Mouse (Mus musculus): ENCODE data around the gene Gtf2f2. TPM values are rescaled to one million over a fixed set of nuclear protein-coding genes. Genes with fewer than 3 reads are reported as not detected.
A peak's percentile ranks its signal among the peaks of the same experiment; 100 is the strongest.
"Not testable (repeated sequence)": the region's sequence is repeated elsewhere in the genome, so short reads cannot be mapped to it uniquely, and the experiment has no call there.

Gtf2f2 gene
- polyA plus RNA-seq, 1 experiment from 2014 or later, result 36.7 TPM

DNA sequence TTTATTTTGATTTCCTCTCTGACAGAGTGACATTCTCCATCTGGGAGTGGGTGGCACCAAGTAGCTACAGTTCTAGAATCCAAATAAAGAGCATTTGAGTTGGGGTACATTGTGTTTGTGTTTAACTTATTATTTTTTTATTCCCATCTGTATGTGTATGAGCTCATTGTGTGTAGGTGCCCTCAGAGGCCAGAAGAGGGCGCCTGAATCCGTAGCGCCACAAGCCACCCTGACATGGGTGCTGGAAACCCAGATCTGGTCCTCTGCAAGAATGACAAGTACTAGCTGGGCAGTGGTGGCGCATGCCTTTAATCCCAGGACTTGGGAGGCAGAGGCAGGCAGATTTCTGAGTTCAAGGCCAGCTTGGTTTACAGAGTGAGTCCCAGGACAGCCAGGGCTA is 138.9 kb downstream of the Gtf2f2 start:
- Histone ChIP-seq H3K27me3 (ENCODE audit: control insufficient read depth, insufficient read depth, low read length) (no peaks in the 10 kb centered on the region), H3K4me1 (ENCODE audit: control insufficient read depth, insufficient read depth, low read length) (0 out of 2 replicates have a peak, but pooled peaks cover 2% of the 10 kb centered on the region), H3K9me3 (replicated peaks; ENCODE audit: control insufficient read depth, low read length) (no peaks in the 10 kb centered on the region), H3K36me3 (ENCODE audit: control insufficient read depth, insufficient read depth, low read length) (no peaks in the 10 kb centered on the region), H3K27ac (ENCODE audit: low read depth, low read length) (no peak overlapping the region), H3K4me3 (ENCODE audit: low read depth, low read length) (no peak overlapping the region), H3K9ac (ENCODE audit: low read depth, low read length) (no peak overlapping the region), H3K4me2 (no peak overlapping the region)
- WGBS (ENCODE audit: insufficient replicate concordance), result 87% methylated on average over 4 of the region's 4 CpGs
- ATAC-seq (replicated peaks; ENCODE audit: insufficient number of reproducible peaks, low FRiP score, low TSS enrichment), result no peak

DNA sequence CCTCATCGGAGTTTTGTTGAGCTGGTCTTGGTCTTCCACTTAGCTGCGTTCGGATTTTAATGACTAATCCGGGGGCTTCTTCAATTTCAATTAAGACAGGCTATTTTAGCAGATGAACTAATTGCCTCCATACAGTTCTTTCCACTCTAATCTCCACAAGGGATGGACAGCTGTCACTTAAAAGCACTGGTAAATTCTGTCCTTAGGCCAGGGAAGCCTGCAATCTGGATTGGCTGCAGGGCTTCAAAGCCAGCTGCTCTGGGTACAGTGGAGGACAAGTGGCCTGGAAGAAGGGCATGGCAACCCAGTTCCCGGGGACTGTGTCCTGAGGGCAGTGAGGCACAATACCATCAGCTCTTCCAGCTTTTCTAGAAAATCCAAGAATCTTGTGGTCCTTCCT is 139.6 kb downstream of the Gtf2f2 start:
- H3K27ac ChIP-seq (ENCODE audit: low read depth, low read length), result no peak overlapping the region
- no peak overlapping the region for H3K9ac ChIP-seq (ENCODE audit: low read depth, low read length)
- H3K27me3 ChIP-seq (ENCODE audit: control insufficient read depth, insufficient read depth, low read length), result no peaks in the 10 kb centered on the region
- H3K9me3 ChIP-seq (replicated peaks; ENCODE audit: control insufficient read depth, low read length), result no peaks in the 10 kb centered on the region
- no peak overlapping the region for H3K4me3 ChIP-seq (ENCODE audit: low read depth, low read length)
- H3K4me1 ChIP-seq (ENCODE audit: control insufficient read depth, insufficient read depth, low read length), result 0 out of 2 replicates have a peak, but pooled peaks cover 2% of the 10 kb centered on the region
- peak overlapping the region; percentile 9 for H3K4me2 ChIP-seq
- ATAC-seq (replicated peaks; ENCODE audit: insufficient number of reproducible peaks, low FRiP score, low TSS enrichment), result no peak
- WGBS (ENCODE audit: insufficient replicate concordance), result 27% methylated on average over 2 of the region's 5 CpGs
- no peaks in the 10 kb centered on the region for H3K36me3 ChIP-seq (ENCODE audit: control insufficient read depth, insufficient read depth, low read length)

DNA sequence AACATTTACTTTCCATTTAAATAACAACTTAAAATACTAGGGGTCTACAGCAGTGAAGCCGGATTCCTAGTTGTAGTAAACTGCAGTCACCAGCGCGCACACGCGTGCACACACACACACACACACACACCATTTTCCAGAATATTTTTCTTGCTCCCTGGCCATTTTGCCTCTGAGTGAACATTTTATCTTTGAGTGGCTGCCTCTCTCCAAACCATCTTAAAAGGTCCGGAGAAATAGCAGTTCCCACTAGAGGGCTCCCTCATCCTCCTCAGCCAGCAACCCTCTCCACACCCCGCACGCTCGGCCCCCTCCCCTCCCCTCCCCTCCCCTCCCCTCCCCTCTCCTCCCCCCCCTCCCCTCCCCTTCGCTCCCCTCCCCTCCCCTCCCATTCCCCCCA is 140.0 kb downstream of the Gtf2f2 start:
- H3K4me2 ChIP-seq, result peak overlapping the region; percentile 34; the same call in 1 of the 2 replicates
- H3K27me3 ChIP-seq (ENCODE audit: control insufficient read depth, insufficient read depth, low read length), result no peaks in the 10 kb centered on the region
- H3K9me3 ChIP-seq (replicated peaks; ENCODE audit: control insufficient read depth, low read length), result no peaks in the 10 kb centered on the region
- H3K4me1 ChIP-seq (ENCODE audit: control insufficient read depth, insufficient read depth, low read length), result 0 out of 2 replicates have a peak, but pooled peaks cover 2% of the 10 kb centered on the region
- H3K9ac ChIP-seq (ENCODE audit: low read depth, low read length), result no peak overlapping the region
- ATAC-seq (replicated peaks; ENCODE audit: insufficient number of reproducible peaks, low FRiP score, low TSS enrichment), result no peak
- H3K4me3 ChIP-seq (ENCODE audit: low read depth, low read length), result 0 out of 2 replicates have a peak overlapping the region, but pooled peaks have one; percentile 4
- H3K36me3 ChIP-seq (ENCODE audit: control insufficient read depth, insufficient read depth, low read length), result no peaks in the 10 kb centered on the region
- WGBS (ENCODE audit: insufficient replicate concordance), result 16% methylated on average over 9 of the region's 10 CpGs
- no peak overlapping the region for H3K27ac ChIP-seq (ENCODE audit: low read depth, low read length)

- Histone ChIP-seq H3K9ac (ENCODE audit: low read depth, low read length) (no peak overlapping the region), H3K27me3 (ENCODE audit: control insufficient read depth, insufficient read depth, low read length) (no peaks in the 10 kb centered on the region), H3K4me3 (ENCODE audit: low read depth, low read length) (no peak overlapping the region), H3K4me1 (ENCODE audit: control insufficient read depth, insufficient read depth, low read length) (0 out of 2 replicates have a peak, but pooled peaks cover 2% of the 10 kb centered on the region), H3K9me3 (replicated peaks; ENCODE audit: control insufficient read depth, low read length) (no peaks in the 10 kb centered on the region), H3K36me3 (ENCODE audit: control insufficient read depth, insufficient read depth, low read length) (no peaks in the 10 kb centered on the region), H3K27ac (ENCODE audit: low read depth, low read length) (no peak overlapping the region), H3K4me2 (no peak overlapping the region)
- WGBS (ENCODE audit: insufficient replicate concordance), result 69% methylated on average over 14 of the region's 14 CpGs
- ATAC-seq (replicated peaks; ENCODE audit: insufficient number of reproducible peaks, low FRiP score, low TSS enrichment), result no peak
Observed at GRCm38 (mm10) chr14:75869769-75870363, 140.8 kb downstream of the Gtf2f2 start.

GRCm38 (mm10) chr14:75868028-75868427 is 142.6 kb downstream of the Gtf2f2 start:
- not testable (repeated sequence) for H3K36me3 ChIP-seq (ENCODE audit: control insufficient read depth, insufficient read depth, low read length); H3K4me1 ChIP-seq (ENCODE audit: control insufficient read depth, insufficient read depth, low read length); H3K27me3 ChIP-seq (ENCODE audit: control insufficient read depth, insufficient read depth, low read length); H3K9me3 ChIP-seq (replicated peaks; ENCODE audit: control insufficient read depth, low read length); H3K27ac ChIP-seq (ENCODE audit: low read depth, low read length); H3K4me2 ChIP-seq; H3K9ac ChIP-seq (ENCODE audit: low read depth, low read length); H3K4me3 ChIP-seq (ENCODE audit: low read depth, low read length); ATAC-seq (replicated peaks; ENCODE audit: insufficient number of reproducible peaks, low FRiP score, low TSS enrichment)
- WGBS (ENCODE audit: insufficient replicate concordance), result 73% methylated on average over 3 of the region's 3 CpGs

- Histone ChIP-seq H3K4me2 (no peak overlapping the region), H3K27me3 (ENCODE audit: control insufficient read depth, insufficient read depth, low read length) (no peaks in the 10 kb centered on the region), H3K4me1 (ENCODE audit: control insufficient read depth, insufficient read depth, low read length) (peaks cover 10% of the 10 kb centered on the region), H3K9ac (ENCODE audit: low read depth, low read length) (no peak overlapping the region), H3K4me3 (ENCODE audit: low read depth, low read length) (no peak overlapping the region), H3K9me3 (replicated peaks; ENCODE audit: control insufficient read depth, low read length) (no peaks in the 10 kb centered on the region; the same call in 1 of the 2 replicates), H3K27ac (ENCODE audit: low read depth, low read length) (no peak overlapping the region), H3K36me3 (ENCODE audit: control insufficient read depth, insufficient read depth, low read length) (no peaks in the 10 kb centered on the region)
- 74% methylated on average over 9 of the region's 9 CpGs for WGBS (ENCODE audit: insufficient replicate concordance)
- no peak for ATAC-seq (replicated peaks; ENCODE audit: insufficient number of reproducible peaks, low FRiP score, low TSS enrichment)
Observed at GRCm38 (mm10) chr14:75866706-75867333, 143.8 kb downstream of the Gtf2f2 start.

- Histone ChIP-seq H3K4me3 (ENCODE audit: low read depth, low read length) (no peak overlapping the region), H3K9me3 (replicated peaks; ENCODE audit: control insufficient read depth, low read length) (no peaks in the 10 kb centered on the region; the same call in 1 of the 2 replicates), H3K4me1 (ENCODE audit: control insufficient read depth, insufficient read depth, low read length) (peaks cover 8% of the 10 kb centered on the region), H3K9ac (ENCODE audit: low read depth, low read length) (no peak overlapping the region), H3K27ac (ENCODE audit: low read depth, low read length) (peak overlapping the region; percentile 89), H3K27me3 (ENCODE audit: control insufficient read depth, insufficient read depth, low read length) (no peaks in the 10 kb centered on the region), H3K36me3 (ENCODE audit: control insufficient read depth, insufficient read depth, low read length) (no peaks in the 10 kb centered on the region), H3K4me2 (0 out of 2 replicates have a peak overlapping the region, but pooled peaks have one; percentile 5)
- peak; percentile 87 for ATAC-seq (replicated peaks; ENCODE audit: insufficient number of reproducible peaks, low FRiP score, low TSS enrichment)
- WGBS (ENCODE audit: insufficient replicate concordance), result 32% methylated on average over 7 of the region's 7 CpGs
Observed at GRCm38 (mm10) chr14:75863549-75864409, 146.9 kb downstream of the Gtf2f2 start.

DNA sequence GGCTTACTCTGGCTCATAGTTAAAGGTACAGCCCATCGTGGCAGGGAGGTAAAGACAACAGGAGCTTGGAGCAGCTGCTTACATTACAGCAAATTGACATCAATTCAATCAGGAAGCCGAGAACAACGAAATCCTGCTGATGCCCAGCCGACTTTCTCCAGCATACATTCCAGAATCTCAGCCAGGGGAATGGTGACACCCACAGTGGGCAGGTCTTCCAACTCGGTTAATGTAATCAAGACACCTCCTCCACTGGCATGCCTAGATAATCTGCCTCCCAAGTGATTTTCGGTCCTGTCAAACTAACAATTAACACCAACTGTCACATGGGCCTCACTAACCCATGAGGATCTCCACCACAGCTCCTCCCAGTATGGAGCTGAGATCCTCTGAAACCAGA is 148.0 kb downstream of the Gtf2f2 start:
- Histone ChIP-seq H3K36me3 (ENCODE audit: control insufficient read depth, insufficient read depth, low read length) (no peaks in the 10 kb centered on the region), H3K4me2 (no peak overlapping the region), H3K9ac (ENCODE audit: low read depth, low read length) (no peak overlapping the region), H3K9me3 (replicated peaks; ENCODE audit: control insufficient read depth, low read length) (no peaks in the 10 kb centered on the region; the same call in 1 of the 2 replicates), H3K27ac (ENCODE audit: low read depth, low read length) (peak overlapping the region; percentile 89), H3K27me3 (ENCODE audit: control insufficient read depth, insufficient read depth, low read length) (no peaks in the 10 kb centered on the region), H3K4me3 (ENCODE audit: low read depth, low read length) (no peak overlapping the region), H3K4me1 (ENCODE audit: control insufficient read depth, insufficient read depth, low read length) (peaks cover 8% of the 10 kb centered on the region)
- no peak for ATAC-seq (replicated peaks; ENCODE audit: insufficient number of reproducible peaks, low FRiP score, low TSS enrichment)
- WGBS (ENCODE audit: insufficient replicate concordance), result 79% methylated on average over 6 of the region's 6 CpGs

Data from heart, embryonic 11.5 days (tissue).